Mouse (Mus musculus) cerebellum, adult 2 months (tissue): ENCODE results near the gene Znrf3. TPM values are rescaled to one million over a fixed set of nuclear protein-coding genes. Genes with fewer than 3 reads are reported as not detected.

Source experiments
- DNase-seq, 2 experiments: peaks; one replicate each; pipeline ENCODE4 v3.0.0; 2021
- H3K27ac ChIP-seq: fragments of 200-500 bp; 2 replicates; pipeline ENCODE4 v1.5.1; 2012; ENCODE audit warnings: low read length, control low read depth, inconsistent platforms; ENCODE audit not compliant: insufficient read depth
- H3K27me3 ChIP-seq: fragments of 200-500 bp; 2 replicates; pipeline ENCODE4 v1.6.1; 2012; ENCODE audit warnings: inconsistent platforms, mild to moderate bottlenecking, low read length, moderate library complexity; ENCODE audit not compliant: control insufficient read depth, insufficient read depth
- H3K4me1 ChIP-seq: fragments of 200-500 bp; 2 replicates; pipeline ENCODE4 v1.6.1; 2011; ENCODE audit warnings: low read length; ENCODE audit not compliant: control insufficient read depth, insufficient read depth
- H3K4me3 ChIP-seq: fragments of 200-500 bp; replicated peaks from 2 replicates; pipeline ENCODE3; 2011; ENCODE audit warnings: mild to moderate bottlenecking, low read depth, low read length, control low read depth; ENCODE audit not compliant: insufficient read depth
- CTCF ChIP-seq: fragments of 200-500 bp; IDR thresholded peaks from 2 replicates; pipeline ENCODE4 v1.5.1; 2011; ENCODE audit warnings: low read depth, mild to moderate bottlenecking, control low read depth, low read length, moderate library complexity, borderline replicate concordance; ENCODE audit not compliant: insufficient read depth
- POLR2A ChIP-seq: fragments of 200-500 bp; IDR thresholded peaks from 2 replicates; pipeline ENCODE4 v1.6.1; 2011; ENCODE audit warnings: low read length, control low read depth, borderline replicate concordance; ENCODE audit not compliant: insufficient read depth
- WGBS: fragments of 180-500 bp; shearing (Covaris S2); methylation state at CpG from one replicate; pipeline ENCODE4 v1.1.7; 2018; 5-methylcytosine and 5-hydroxymethylcytosine counted together
- polyA plus RNA-seq: library from polyadenylated mRNA; depleted of rRNA; stranded (reverse); fragments of >200 nt; gene quantifications from 2 replicates; pipeline ENCODE4 v1.2.3, GENCODE M21; 2012

The Znrf3 gene
- polyA plus RNA-seq, 1 experiment, result 5.4 TPM

- WGBS, result 44% methylated on average over 5 of the region's 5 CpGs
- Histone ChIP-seq H3K4me1 (peaks cover 6% of the 10 kb centered on the region), H3K27ac (no peak overlapping the region), H3K4me3 (no peak overlapping the region), H3K27me3 (no peaks in the 10 kb centered on the region)
- TF ChIP-seq CTCF, result no peak
- no peak for TF ChIP-seq POLR2A
- no peak for DNase-seq
These were observed 167.2 kb downstream of the Znrf3 start for GRCm38 (mm10) chr11:5277307-5277971.

GRCm38 (mm10) chr11:5275216-5275615 is 169.4 kb downstream of the Znrf3 start:
- DNase-seq, result no peak
- no peak overlapping the region for H3K27ac ChIP-seq
- no peaks in the 10 kb centered on the region for H3K27me3 ChIP-seq
- no peaks in the 10 kb centered on the region for H3K4me1 ChIP-seq
- 60% methylated on average over 4 of the region's 4 CpGs for WGBS
- TF ChIP-seq POLR2A (no peak), CTCF (no peak)
- no peak overlapping the region for H3K4me3 ChIP-seq

- no peak overlapping the region for H3K4me3 ChIP-seq
- WGBS, result 90% methylated on average over 9 of the region's 9 CpGs
These were observed 172.0 kb downstream of the Znrf3 start for GRCm38 (mm10) chr11:5272536-5273234.

GRCm38 (mm10) chr11:5272066-5272360 is 172.6 kb downstream of the Znrf3 start:
- Histone ChIP-seq H3K27ac (no peak overlapping the region), H3K27me3 (no peaks in the 10 kb centered on the region), H3K4me1 (no peaks in the 10 kb centered on the region), H3K4me3 (no peak overlapping the region)
- 76% methylated on average over 4 of the region's 4 CpGs for WGBS
- DNase-seq, result no peak
- TF ChIP-seq POLR2A (no peak), CTCF (no peak)

More at GRCm38 (mm10) chr11:5272536-5273234, 172.0 kb downstream of the Znrf3 start:
- Histone ChIP-seq H3K27ac (no peak overlapping the region), H3K4me1 (no peaks in the 10 kb centered on the region), H3K27me3 (no peaks in the 10 kb centered on the region)
- TF ChIP-seq CTCF (no peak), POLR2A (no peak)
- no peak for DNase-seq

- DNase-seq, result no peak
- no peaks in the 10 kb centered on the region for H3K4me1 ChIP-seq
- H3K4me3 ChIP-seq, result no peak overlapping the region
- no peak overlapping the region for H3K27ac ChIP-seq
- TF ChIP-seq POLR2A (no peak), CTCF (no peak)
- WGBS, result 65% methylated on average over 9 of the region's 9 CpGs
- H3K27me3 ChIP-seq, result no peaks in the 10 kb centered on the region
These were observed 173.2 kb downstream of the Znrf3 start for GRCm38 (mm10) chr11:5271274-5272065.

GRCm38 (mm10) chr11:5269846-5270461 is 174.7 kb downstream of the Znrf3 start:
- no peaks in the 10 kb centered on the region for H3K4me1 ChIP-seq
- no peak for TF ChIP-seq POLR2A
- no peak for TF ChIP-seq CTCF
- no peaks in the 10 kb centered on the region for H3K27me3 ChIP-seq
- no peak for DNase-seq
- H3K27ac ChIP-seq, result no peak overlapping the region
- WGBS, result 83% methylated on average over 8 of the region's 8 CpGs
- no peak overlapping the region for H3K4me3 ChIP-seq

- WGBS, result 85% methylated on average over 8 of the region's 8 CpGs
- Histone ChIP-seq H3K4me3 (no peak overlapping the region), H3K27me3 (no peaks in the 10 kb centered on the region; the same call in 1 of the 2 replicates), H3K27ac (no peak overlapping the region), H3K4me1 (0 out of 2 replicates have a peak, but pooled peaks cover 2% of the 10 kb centered on the region)
- DNase-seq, result no peak
- no peak for TF ChIP-seq CTCF
These were observed 178.9 kb downstream of the Znrf3 start for GRCm38 (mm10) chr11:5265764-5266163.
